Mouse (Mus musculus) adrenal gland, postnatal 4 days (tissue): ENCODE data around the gene Plscr2. TPM values are rescaled to one million over a fixed set of nuclear protein-coding genes. Genes with fewer than 3 reads are reported as not detected.
A peak's percentile ranks its signal among the peaks of the same experiment; 100 is the strongest.

Experiments used
- DNase-seq, 2 experiments: peaks; one replicate each; pipeline ENCODE4 v3.0.0; 2021 to 2022; ENCODE audit warnings: low spot score in 2 of 2, mixed read lengths in 2 of 2
- long read RNA-seq, 2 experiments: library from polyadenylated mRNA; stranded (forward); transcript quantifications; one replicate each; pipeline ENCODE4 v2.0.0; 2021
- total RNA-seq, 2 experiments: library from RNA; stranded (reverse); gene quantifications; 2 replicates each; pipeline ENCODE4 v1.2.3; 2021

Plscr2 gene
- 10 to 100 TPM in 1 of 2 experiments, 1 to 10 TPM in 1; 5.9 to 14.7 TPM for total RNA-seq
- long read RNA-seq, experiment 1, partial matches to known transcripts, result 0 of 5 reads
- long read RNA-seq, experiment 1, other reads (novel, unspliced or antisense), result 1 of 5 reads
- long read RNA-seq, experiment 2, transcript Plscr2-205 (8 exons, 1,900 nt), result major isoform, 12 of 25 reads
- long read RNA-seq, experiment 2, transcript Plscr2-201 (8 exons, 1,874 nt), result minor isoform, 9 of 25 reads
- long read RNA-seq, experiment 2, partial matches to known transcripts, result 2 of 25 reads
- long read RNA-seq, experiment 2, other reads (novel, unspliced or antisense), result 1 of 25 reads

DNA sequence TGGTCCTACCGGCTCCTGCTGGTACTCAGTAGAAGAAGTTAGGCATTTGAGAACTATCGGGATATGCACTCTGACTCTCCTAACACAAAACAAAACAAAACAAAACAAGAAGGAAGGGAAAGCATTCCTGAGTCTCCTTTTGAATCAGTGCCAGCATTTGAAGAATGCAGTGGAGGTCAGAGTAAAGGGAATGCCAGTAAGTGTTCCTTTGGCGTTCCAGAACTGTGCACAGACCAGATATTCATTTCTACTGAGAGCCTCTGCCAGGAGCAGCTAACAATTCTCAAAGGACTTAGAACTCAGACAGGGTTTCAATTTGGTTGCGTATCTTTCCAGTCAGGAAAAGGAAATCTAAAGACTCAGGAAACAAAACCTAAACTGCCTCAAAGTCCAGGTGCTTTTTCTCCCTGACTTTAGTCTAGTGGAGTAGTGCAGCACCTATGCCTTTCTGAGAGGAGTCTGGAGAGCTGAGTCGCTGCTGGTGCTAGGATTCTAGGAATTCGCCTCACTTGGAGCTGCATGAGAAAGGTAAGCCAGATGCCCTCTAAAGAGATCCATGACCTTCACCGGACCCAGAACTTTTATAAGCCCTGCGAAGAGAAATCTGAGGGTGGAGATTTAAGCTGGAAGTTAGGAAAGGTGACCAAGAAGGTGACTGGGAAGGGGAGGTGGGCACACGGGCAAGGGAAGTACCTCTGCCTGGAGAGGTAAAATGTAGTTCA lies at the start of gene Plscr2:
Gene Plscr2 (plus strand): TSS at position 117 of the 722 bp plus-strand sequence.
- DNase-seq, result no peak

- no peak for DNase-seq
These were observed 49.2 kb upstream of the Plscr2 start for GRCm38 (mm10) chr9:92226127-92226655.

DNA sequence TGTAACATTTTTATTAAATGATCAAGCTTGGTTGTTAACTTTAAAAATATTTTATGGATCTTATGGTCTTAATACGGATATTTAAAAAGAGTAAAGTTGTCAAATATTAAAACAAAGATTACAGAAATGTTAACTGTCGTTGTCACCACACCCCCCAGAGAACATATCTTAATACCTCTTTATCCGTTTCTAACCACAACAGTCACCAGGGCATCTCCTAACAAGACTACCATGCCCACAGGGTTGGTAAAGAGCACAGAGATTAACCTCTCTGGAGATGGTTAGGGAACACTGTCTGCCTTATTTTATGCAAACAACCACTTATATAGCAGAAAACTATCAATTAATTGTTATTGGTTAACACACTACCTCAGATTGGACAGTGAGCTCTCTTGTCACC lies 48.6 kb upstream of the Plscr2 start:
- no peak for DNase-seq

DNA sequence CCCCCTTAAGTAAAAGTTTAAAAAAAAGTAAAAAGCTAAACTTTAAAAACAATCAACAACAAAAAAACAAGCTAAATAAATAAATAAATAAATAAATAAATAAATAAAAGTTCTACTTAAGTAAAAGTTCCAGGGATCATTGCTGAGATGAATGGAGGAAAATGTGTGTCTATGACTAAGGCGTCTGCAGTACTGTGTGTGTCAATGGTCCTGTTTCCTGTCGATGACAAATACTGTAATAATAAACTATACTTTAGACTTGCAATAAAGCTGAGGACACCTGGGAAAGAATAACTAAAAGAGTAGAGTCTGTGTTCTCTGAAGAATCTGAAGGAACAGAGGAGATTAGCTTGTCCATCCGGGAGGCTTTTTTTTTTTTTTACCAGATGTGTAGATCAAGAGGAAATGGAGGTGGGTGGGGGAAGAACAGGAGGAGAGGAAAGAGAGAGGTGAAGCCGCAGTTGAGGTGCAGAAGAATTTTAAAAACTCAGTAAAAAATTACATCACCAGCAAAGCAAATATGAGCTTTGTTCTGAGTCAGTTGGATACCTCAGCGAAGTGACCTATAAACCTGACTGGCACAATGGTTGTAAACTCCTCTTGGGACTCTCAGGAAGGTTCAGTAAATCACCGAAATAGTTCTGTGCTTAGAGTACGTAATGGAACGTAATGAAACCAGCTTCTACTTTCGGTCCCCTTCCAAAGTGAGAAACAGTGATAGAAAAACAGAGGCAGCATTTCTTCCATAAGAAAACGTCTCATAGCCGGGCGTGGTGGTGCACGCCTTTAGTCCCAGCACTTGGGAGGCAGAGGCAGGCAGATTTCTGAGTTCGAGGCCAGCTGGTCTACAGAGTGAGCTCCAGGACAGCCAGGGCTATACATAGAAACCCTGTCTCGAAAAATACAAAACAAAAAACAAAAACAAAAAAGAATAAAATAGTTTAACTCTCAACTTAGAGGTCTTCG lies 46.3 kb upstream of the Plscr2 start:
- DNase-seq, result no peak

- no peak for DNase-seq
These were observed 45.6 kb upstream of the Plscr2 start for GRCm38 (mm10) chr9:92229833-92230205.

DNA sequence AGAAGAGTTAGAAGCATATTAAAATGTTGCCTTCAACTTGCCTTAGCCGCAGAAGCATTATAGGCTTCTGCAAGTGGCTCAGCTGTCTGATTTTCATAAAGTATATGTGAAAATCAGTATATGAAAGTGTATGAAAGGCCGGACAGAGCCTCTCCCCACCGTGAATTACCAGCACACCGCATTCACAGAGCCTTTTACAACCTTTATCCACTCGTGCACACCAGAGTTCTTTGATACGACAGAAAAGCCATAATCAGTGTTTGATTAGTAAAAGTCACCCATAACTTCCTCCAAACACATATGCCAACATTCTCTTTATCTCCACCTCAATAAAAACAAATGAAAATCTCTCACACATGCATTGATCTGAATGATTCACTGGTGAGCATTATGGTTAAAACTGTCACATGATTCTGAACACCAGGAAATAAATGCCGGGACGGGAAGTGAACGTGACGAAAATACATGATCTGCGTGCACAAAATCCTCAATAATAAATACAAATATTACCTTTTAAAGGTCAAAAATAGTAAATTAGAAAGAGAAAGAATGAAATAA lies 40.4 kb upstream of the Plscr2 start:
- DNase-seq, result no peak

GRCm38 (mm10) chr9:92248773-92249446 lies 26.5 kb upstream of the Plscr2 start:
- no peak for DNase-seq

GRCm38 (mm10) chr9:92249447-92249852 lies 26.0 kb upstream of the Plscr2 start, which contains the start of gene Plscr1:
Gene Plscr1 (plus strand): TSS chr9:92249750.
- DNase-seq, result no peak

GRCm38 (mm10) chr9:92249987-92250772 lies 25.2 kb upstream of the Plscr2 start:
- DNase-seq, result peak; percentile 35 to 56

DNA sequence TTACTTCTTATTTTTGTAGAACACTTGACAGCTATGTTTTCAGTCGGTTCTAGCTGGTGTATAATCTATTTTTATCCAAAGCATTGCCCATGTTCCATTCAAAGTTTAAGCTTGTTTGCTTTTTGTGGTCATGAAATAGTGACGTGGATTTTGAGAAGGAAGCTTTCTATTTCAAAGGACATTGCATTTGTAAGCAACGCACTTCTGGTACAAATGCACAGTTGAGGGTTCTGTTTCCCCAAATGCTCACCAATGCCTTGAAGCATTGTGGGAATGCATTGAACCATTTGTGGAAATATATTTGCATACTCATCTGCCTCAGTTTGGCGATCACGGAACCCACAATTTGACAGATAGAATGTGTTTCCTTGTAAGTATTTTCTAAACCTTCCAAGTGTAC lies 22.7 kb upstream of the Plscr2 start:
- no peak for DNase-seq

DNA sequence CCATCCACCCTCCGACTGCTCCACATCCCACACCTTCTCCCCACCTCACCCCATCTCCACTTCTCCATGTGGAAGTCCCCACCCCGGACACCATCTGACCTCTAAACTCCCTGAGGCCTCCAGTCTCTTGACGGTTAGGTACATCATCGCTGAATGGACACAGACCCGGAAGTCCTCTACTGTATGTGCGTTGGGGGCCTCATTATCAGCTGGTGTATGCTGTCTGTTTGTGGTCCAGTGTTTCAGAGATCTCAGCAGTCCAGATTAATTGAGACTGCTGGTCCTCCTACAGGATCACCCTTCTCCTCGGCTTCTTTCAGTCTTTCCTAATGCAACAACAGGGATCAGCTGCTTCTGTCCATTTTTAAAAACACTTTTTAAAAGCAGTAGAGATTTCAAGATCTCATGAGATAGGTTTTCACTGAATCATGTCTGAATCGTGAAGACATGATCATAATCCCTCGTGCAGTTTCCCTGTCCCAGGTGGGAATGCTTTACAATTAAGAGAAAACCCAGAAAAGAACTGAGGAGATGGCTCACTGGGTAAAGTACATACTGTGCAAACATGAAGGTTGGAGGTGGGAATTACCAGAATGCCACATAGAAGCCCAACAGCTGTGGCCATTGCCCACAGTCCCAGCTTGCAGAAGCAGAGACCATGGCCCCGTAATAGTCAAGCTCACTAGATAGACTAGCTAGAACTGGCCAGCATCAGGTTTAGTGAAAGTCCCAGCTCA lies 21.6 kb upstream of the Plscr2 start:
- DNase-seq, result no peak

DNA sequence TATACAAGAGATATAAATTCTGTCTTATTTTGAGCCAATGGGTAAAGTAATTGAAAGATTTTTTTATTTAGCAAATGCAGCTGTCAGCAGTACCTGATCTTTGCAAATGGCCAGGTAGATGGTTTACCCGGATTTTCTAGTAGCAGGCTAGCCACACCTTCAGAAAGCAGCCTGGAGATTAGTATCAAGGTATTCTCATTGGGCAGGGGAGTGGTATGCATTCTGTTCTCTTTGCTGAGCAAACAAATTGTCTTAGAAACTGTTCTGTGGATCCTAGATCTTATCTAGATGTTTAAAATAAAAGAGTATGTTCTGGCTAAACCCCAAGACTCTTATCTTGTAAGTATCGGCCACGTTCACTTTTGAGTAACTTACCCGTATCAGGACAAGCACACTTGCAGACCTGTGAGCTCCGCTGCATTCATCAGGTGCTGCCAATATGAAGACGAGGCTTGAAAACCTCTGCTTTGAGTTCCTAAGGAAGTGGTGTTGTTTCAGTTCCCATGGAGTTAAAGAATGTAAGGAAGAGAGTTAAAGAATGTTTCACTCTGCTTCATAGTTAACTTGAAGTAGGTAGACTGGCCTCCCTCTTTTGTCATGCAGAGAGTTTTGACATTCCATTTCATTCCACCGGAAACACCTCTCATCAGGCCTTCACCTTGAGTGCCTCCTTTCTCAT lies 14.8 kb upstream of the Plscr2 start:
- DNase-seq, result no peak

GRCm38 (mm10) chr9:92265719-92266118 lies 9.7 kb upstream of the Plscr2 start:
- DNase-seq, result no peak

GRCm38 (mm10) chr9:92266558-92267171 lies 8.7 kb upstream of the Plscr2 start:
- DNase-seq, result no peak

DNA sequence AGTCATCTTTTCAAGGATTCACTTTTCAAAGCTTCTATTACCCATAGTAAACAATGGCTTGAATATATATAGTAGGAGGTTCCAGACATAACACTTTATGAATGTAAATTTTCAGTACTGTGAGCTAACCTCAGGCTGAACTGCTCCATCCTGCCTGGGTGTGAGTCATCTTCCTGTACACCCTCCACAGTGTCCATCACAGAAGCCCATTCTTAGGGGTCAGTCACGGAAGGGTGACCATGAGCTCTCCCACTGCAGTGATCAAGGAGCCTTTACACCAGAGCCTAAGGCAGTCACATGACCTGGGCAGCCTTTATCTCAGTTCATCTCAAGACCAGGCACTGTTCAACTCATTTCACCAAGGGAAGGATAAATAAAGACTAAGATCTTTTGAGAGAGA lies 7.7 kb upstream of the Plscr2 start:
- DNase-seq, result no peak

DNA sequence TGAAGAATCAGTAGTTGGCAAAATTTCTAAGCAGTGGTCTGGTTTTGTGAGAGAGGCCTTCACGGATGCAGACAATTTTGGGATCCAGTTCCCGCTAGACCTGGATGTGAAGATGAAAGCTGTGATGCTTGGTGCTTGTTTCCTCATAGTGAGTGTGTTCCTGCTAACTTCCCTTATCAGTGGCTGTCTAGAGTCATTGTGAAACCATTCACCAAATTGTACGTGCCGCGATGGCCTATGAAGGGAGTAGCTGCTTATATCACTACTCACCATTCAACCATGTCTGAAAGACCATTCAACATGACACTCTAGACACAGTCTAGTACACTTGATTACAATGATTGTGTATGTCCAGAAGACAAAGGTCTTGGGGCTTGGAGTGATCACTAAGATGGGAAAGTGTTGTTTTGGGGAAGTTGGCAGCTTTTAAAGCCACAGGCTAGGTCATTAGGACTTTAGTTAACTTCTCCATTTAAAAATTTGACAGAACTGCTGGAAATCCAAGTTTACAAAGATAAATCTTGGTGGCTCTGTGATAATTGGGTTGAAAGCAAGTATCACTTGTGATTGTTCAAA lies 5.5 kb upstream of the Plscr2 start:
- no peak for DNase-seq

DNA sequence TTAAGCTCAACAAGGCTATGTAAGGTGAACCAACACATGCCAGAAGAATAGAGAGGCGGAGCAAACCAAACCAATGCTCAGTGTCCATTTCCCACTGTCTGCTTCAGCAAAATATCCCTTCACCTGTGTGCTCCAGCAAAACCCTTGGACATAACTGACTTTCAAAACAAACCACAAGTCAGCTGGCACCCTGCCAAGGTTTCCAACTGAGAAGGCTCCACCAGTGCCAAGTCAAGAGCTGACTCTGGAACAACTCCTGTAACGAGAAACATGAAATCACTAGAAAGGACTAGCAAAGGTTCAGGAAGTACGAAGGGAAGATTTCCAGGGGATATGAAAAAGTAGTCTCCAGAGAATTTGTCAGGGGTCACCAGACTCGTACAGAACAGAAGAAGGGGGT lies 4.5 kb upstream of the Plscr2 start:
- peak; percentile 29 to 64 for DNase-seq
